Mouse (Mus musculus) induced T-regulatory cell, adult 2 months (primary cell): ENCODE measurements around the gene Kirrel3.

Experiments used
- DNase-seq: peaks from one replicate; pipeline ENCODE4 v3.0.0-alpha.2; 2012; ENCODE audit warnings: low read depth

Gene Kirrel3

GRCm38 (mm10) chr9:35057631-35058030 is 571.9 kb downstream of the Kirrel3 start:
- no peak for DNase-seq

GRCm38 (mm10) chr9:35058186-35058585 is 572.5 kb downstream of the Kirrel3 start:
- DNase-seq, result no peak

GRCm38 (mm10) chr9:35058596-35059354 is 573.1 kb downstream of the Kirrel3 start:
- no peak for DNase-seq

GRCm38 (mm10) chr9:35059881-35060280 is 574.2 kb downstream of the Kirrel3 start:
- no peak for DNase-seq

- DNase-seq, result no peak
These were observed 575.8 kb downstream of the Kirrel3 start for GRCm38 (mm10) chr9:35061446-35061845.
